Mouse (Mus musculus): Measurements from ENCODE around the gene Zhx3. TPM values are rescaled to one million over a fixed set of nuclear protein-coding genes. Genes with fewer than 3 reads are reported as not detected.

The Zhx3 gene
- polyA plus RNA-seq, 1 experiment from 2014 or later, result 9.8 TPM

- Histone ChIP-seq H3K9ac (replicated peaks; ENCODE audit: low read depth, low read length) (no peak overlapping the region), H3K4me2 (replicated peaks; ENCODE audit: low read depth, low read length) (no peak overlapping the region), H3K4me1 (ENCODE audit: control insufficient read depth, insufficient read depth, low read length) (no peaks in the 10 kb centered on the region), H3K9me3 (ENCODE audit: control insufficient read depth, low read depth, low read length) (no peaks in the 10 kb centered on the region), H3K4me3 (ENCODE audit: low read depth, low read length) (no peak overlapping the region), H3K27me3 (ENCODE audit: control insufficient read depth, insufficient read depth, low read length) (no peaks in the 10 kb centered on the region), H3K36me3 (ENCODE audit: control insufficient read depth, insufficient read depth, low read length) (no peaks in the 10 kb centered on the region), H3K27ac (ENCODE audit: low read length) (no peak overlapping the region)
- ATAC-seq (ENCODE audit: insufficient number of reproducible peaks, insufficient read depth, low FRiP score, low read depth), result no peak
Observed at GRCm38 (mm10) chr2:160810376-160810775, 62.4 kb downstream of the Zhx3 start.

GRCm38 (mm10) chr2:160806091-160806521 lies 66.7 kb downstream of the Zhx3 start:
- Histone ChIP-seq H3K27me3 (ENCODE audit: control insufficient read depth, insufficient read depth, low read length) (no peaks in the 10 kb centered on the region), H3K36me3 (ENCODE audit: control insufficient read depth, insufficient read depth, low read length) (no peaks in the 10 kb centered on the region), H3K4me1 (ENCODE audit: control insufficient read depth, insufficient read depth, low read length) (no peaks in the 10 kb centered on the region), H3K4me3 (ENCODE audit: low read depth, low read length) (no peak overlapping the region), H3K4me2 (replicated peaks; ENCODE audit: low read depth, low read length) (no peak overlapping the region), H3K27ac (ENCODE audit: low read length) (no peak overlapping the region), H3K9me3 (ENCODE audit: control insufficient read depth, low read depth, low read length) (no peaks in the 10 kb centered on the region), H3K9ac (replicated peaks; ENCODE audit: low read depth, low read length) (no peak overlapping the region)
- ATAC-seq (ENCODE audit: insufficient number of reproducible peaks, insufficient read depth, low FRiP score, low read depth), result no peak
- 53% methylated on average over 3 of the region's 3 CpGs for WGBS

GRCm38 (mm10) chr2:160804794-160805527 lies 67.8 kb downstream of the Zhx3 start:
- Histone ChIP-seq H3K27me3 (ENCODE audit: control insufficient read depth, insufficient read depth, low read length) (no peaks in the 10 kb centered on the region), H3K4me1 (ENCODE audit: control insufficient read depth, insufficient read depth, low read length) (no peaks in the 10 kb centered on the region), H3K4me2 (replicated peaks; ENCODE audit: low read depth, low read length) (no peak overlapping the region), H3K27ac (ENCODE audit: low read length) (no peak overlapping the region), H3K4me3 (ENCODE audit: low read depth, low read length) (no peak overlapping the region), H3K36me3 (ENCODE audit: control insufficient read depth, insufficient read depth, low read length) (no peaks in the 10 kb centered on the region), H3K9me3 (ENCODE audit: control insufficient read depth, low read depth, low read length) (no peaks in the 10 kb centered on the region), H3K9ac (replicated peaks; ENCODE audit: low read depth, low read length) (no peak overlapping the region)
- 43% methylated on average over 4 of the region's 4 CpGs for WGBS
- ATAC-seq (ENCODE audit: insufficient number of reproducible peaks, insufficient read depth, low FRiP score, low read depth), result no peak

- H3K4me3 ChIP-seq (ENCODE audit: low read depth, low read length), result no peak overlapping the region
- H3K4me1 ChIP-seq (ENCODE audit: control insufficient read depth, insufficient read depth, low read length), result no peaks in the 10 kb centered on the region
- no peaks in the 10 kb centered on the region for H3K9me3 ChIP-seq (ENCODE audit: control insufficient read depth, low read depth, low read length)
- no peak for ATAC-seq (ENCODE audit: insufficient number of reproducible peaks, insufficient read depth, low FRiP score, low read depth)
- no peaks in the 10 kb centered on the region for H3K36me3 ChIP-seq (ENCODE audit: control insufficient read depth, insufficient read depth, low read length)
- H3K27me3 ChIP-seq (ENCODE audit: control insufficient read depth, insufficient read depth, low read length), result no peaks in the 10 kb centered on the region
- no peak overlapping the region for H3K9ac ChIP-seq (replicated peaks; ENCODE audit: low read depth, low read length)
- H3K27ac ChIP-seq (ENCODE audit: low read length), result no peak overlapping the region
- H3K4me2 ChIP-seq (replicated peaks; ENCODE audit: low read depth, low read length), result no peak overlapping the region
- WGBS, result 69% methylated on average over 3 of the region's 3 CpGs
Observed at GRCm38 (mm10) chr2:160802326-160802725, 70.5 kb downstream of the Zhx3 start.

GRCm38 (mm10) chr2:160800967-160801366 lies 71.8 kb downstream of the Zhx3 start:
- no peak overlapping the region for H3K4me3 ChIP-seq (ENCODE audit: low read depth, low read length)
- 68% methylated on average over 1 of the region's 1 CpGs for WGBS
- ATAC-seq (ENCODE audit: insufficient number of reproducible peaks, insufficient read depth, low FRiP score, low read depth), result no peak
- H3K4me1 ChIP-seq (ENCODE audit: control insufficient read depth, insufficient read depth, low read length), result no peaks in the 10 kb centered on the region
- H3K9me3 ChIP-seq (ENCODE audit: control insufficient read depth, low read depth, low read length), result no peaks in the 10 kb centered on the region
- no peaks in the 10 kb centered on the region for H3K27me3 ChIP-seq (ENCODE audit: control insufficient read depth, insufficient read depth, low read length)
- H3K4me2 ChIP-seq (replicated peaks; ENCODE audit: low read depth, low read length), result no peak overlapping the region
- no peak overlapping the region for H3K27ac ChIP-seq (ENCODE audit: low read length)
- no peaks in the 10 kb centered on the region for H3K36me3 ChIP-seq (ENCODE audit: control insufficient read depth, insufficient read depth, low read length)
- H3K9ac ChIP-seq (replicated peaks; ENCODE audit: low read depth, low read length), result no peak overlapping the region

- H3K4me3 ChIP-seq (ENCODE audit: low read depth, low read length), result no peak overlapping the region
- no peak for ATAC-seq (ENCODE audit: insufficient number of reproducible peaks, insufficient read depth, low FRiP score, low read depth)
- no peak overlapping the region for H3K27ac ChIP-seq (ENCODE audit: low read length)
- H3K4me1 ChIP-seq (ENCODE audit: control insufficient read depth, insufficient read depth, low read length), result no peaks in the 10 kb centered on the region
- 88% methylated on average over 1 of the region's 1 CpGs for WGBS
- no peaks in the 10 kb centered on the region for H3K36me3 ChIP-seq (ENCODE audit: control insufficient read depth, insufficient read depth, low read length)
- no peaks in the 10 kb centered on the region for H3K27me3 ChIP-seq (ENCODE audit: control insufficient read depth, insufficient read depth, low read length)
- H3K9ac ChIP-seq (replicated peaks; ENCODE audit: low read depth, low read length), result no peak overlapping the region
- H3K4me2 ChIP-seq (replicated peaks; ENCODE audit: low read depth, low read length), result no peak overlapping the region
- no peaks in the 10 kb centered on the region for H3K9me3 ChIP-seq (ENCODE audit: control insufficient read depth, low read depth, low read length)
Observed at GRCm38 (mm10) chr2:160798206-160798605, 74.6 kb downstream of the Zhx3 start.

GRCm38 (mm10) chr2:160796973-160797372 lies 75.8 kb downstream of the Zhx3 start:
- Histone ChIP-seq H3K27ac (ENCODE audit: low read length) (no peak overlapping the region), H3K9ac (replicated peaks; ENCODE audit: low read depth, low read length) (no peak overlapping the region), H3K9me3 (ENCODE audit: control insufficient read depth, low read depth, low read length) (no peaks in the 10 kb centered on the region), H3K4me1 (ENCODE audit: control insufficient read depth, insufficient read depth, low read length) (no peaks in the 10 kb centered on the region), H3K36me3 (ENCODE audit: control insufficient read depth, insufficient read depth, low read length) (no peaks in the 10 kb centered on the region), H3K27me3 (ENCODE audit: control insufficient read depth, insufficient read depth, low read length) (no peaks in the 10 kb centered on the region), H3K4me2 (replicated peaks; ENCODE audit: low read depth, low read length) (no peak overlapping the region), H3K4me3 (ENCODE audit: low read depth, low read length) (no peak overlapping the region)
- ATAC-seq (ENCODE audit: insufficient number of reproducible peaks, insufficient read depth, low FRiP score, low read depth), result no peak
- 62% methylated on average over 2 of the region's 2 CpGs for WGBS

GRCm38 (mm10) chr2:160793117-160793516 lies 79.7 kb downstream of the Zhx3 start:
- no peaks in the 10 kb centered on the region for H3K36me3 ChIP-seq (ENCODE audit: control insufficient read depth, insufficient read depth, low read length)
- no peak for ATAC-seq (ENCODE audit: insufficient number of reproducible peaks, insufficient read depth, low FRiP score, low read depth)
- no peak overlapping the region for H3K4me3 ChIP-seq (ENCODE audit: low read depth, low read length)
- no peaks in the 10 kb centered on the region for H3K4me1 ChIP-seq (ENCODE audit: control insufficient read depth, insufficient read depth, low read length)
- H3K9me3 ChIP-seq (ENCODE audit: control insufficient read depth, low read depth, low read length), result no peaks in the 10 kb centered on the region
- H3K9ac ChIP-seq (replicated peaks; ENCODE audit: low read depth, low read length), result no peak overlapping the region
- H3K27ac ChIP-seq (ENCODE audit: low read length), result no peak overlapping the region
- H3K27me3 ChIP-seq (ENCODE audit: control insufficient read depth, insufficient read depth, low read length), result no peaks in the 10 kb centered on the region
- 73% methylated on average over 2 of the region's 2 CpGs for WGBS
- H3K4me2 ChIP-seq (replicated peaks; ENCODE audit: low read depth, low read length), result no peak overlapping the region

GRCm38 (mm10) chr2:160789741-160790140 lies 83.1 kb downstream of the Zhx3 start:
- no peaks in the 10 kb centered on the region for H3K9me3 ChIP-seq (ENCODE audit: control insufficient read depth, low read depth, low read length)
- H3K27me3 ChIP-seq (ENCODE audit: control insufficient read depth, insufficient read depth, low read length), result no peaks in the 10 kb centered on the region
- H3K27ac ChIP-seq (ENCODE audit: low read length), result no peak overlapping the region
- no peak overlapping the region for H3K4me3 ChIP-seq (ENCODE audit: low read depth, low read length)
- H3K4me2 ChIP-seq (replicated peaks; ENCODE audit: low read depth, low read length), result no peak overlapping the region
- no peaks in the 10 kb centered on the region for H3K4me1 ChIP-seq (ENCODE audit: control insufficient read depth, insufficient read depth, low read length)
- no peak for ATAC-seq (ENCODE audit: insufficient number of reproducible peaks, insufficient read depth, low FRiP score, low read depth)
- no peaks in the 10 kb centered on the region for H3K36me3 ChIP-seq (ENCODE audit: control insufficient read depth, insufficient read depth, low read length)
- no peak overlapping the region for H3K9ac ChIP-seq (replicated peaks; ENCODE audit: low read depth, low read length)

Measured in stomach, embryonic 14.5 days (tissue).